Mouse (Mus musculus): ENCODE measurements around the gene Akt3.

Akt3 gene

GRCm38 (mm10) chr1:177048773-177049172 is 209.2 kb downstream of the Akt3 start:
- DNase-seq (ENCODE audit: low spot score) = no peak

- DNase-seq (ENCODE audit: low spot score) = no peak
Measured at GRCm38 (mm10) chr1:177046963-177047362, 211.0 kb downstream of the Akt3 start.

DNA sequence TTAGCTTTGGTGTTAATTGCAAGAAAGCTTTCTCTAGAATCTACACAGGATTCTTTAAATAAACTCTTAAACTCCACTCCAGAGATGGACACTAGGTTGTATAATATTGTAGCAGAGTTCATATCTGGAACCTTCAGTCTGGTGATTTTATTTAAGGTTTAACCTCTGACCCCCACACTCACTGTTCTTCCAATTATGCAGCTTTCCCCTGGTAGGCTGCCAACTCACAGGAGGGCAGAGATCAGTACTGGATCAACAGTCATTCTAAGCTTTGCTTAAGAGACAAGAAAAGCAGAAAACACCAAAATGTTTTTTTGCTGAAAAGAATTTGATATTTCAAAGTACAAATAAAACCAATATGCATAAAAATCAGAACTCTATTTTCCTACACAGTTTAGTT is 212.1 kb downstream of the Akt3 start:
- DNase-seq (ENCODE audit: low spot score) = no peak

DNA sequence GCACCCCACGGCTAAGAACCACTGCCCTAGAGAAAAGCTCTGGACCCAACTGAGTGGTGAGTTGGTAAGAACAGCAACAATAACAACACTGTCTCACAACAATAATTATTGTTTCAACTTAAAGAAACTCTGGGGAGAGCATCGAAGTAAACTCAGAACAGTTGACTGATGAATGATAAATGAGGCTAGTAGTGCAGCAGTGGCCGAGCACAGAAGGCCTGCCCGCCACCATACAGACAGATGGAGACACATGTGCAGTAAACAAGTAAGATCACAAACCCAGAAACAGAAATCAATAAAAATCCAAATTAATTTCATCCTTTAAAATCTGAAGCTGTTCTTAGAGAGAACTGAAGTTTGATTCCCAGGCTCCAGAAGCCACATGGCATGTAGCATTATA is 217.9 kb downstream of the Akt3 start:
- DNase-seq (ENCODE audit: low spot score) = peak; percentile 30

- DNase-seq (ENCODE audit: low spot score) = no peak
Measured at GRCm38 (mm10) chr1:177039093-177039674, 218.8 kb downstream of the Akt3 start.

DNA sequence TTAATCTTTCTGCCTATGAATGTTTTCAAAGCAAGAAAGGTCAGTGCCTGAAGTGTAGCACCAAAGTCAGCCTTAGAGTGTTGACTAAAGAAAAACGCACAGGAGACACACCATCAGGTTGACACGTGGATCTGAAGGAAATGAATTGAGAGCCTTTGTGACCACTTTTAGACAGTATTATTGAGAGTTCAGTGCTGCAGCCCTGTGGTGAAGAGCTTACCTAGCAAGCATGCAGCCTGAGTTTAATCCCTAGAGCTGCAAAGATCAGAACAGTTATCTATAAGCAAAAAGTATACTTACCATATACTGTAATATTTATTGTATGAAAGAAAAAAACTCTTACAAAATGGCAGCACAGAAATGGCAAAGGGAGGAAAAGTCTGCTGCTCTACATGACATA is 219.6 kb downstream of the Akt3 start:
- no peak for DNase-seq (ENCODE audit: low spot score)

GRCm38 (mm10) chr1:177035460-177035859 is 222.5 kb downstream of the Akt3 start:
- DNase-seq (ENCODE audit: low spot score) = no peak

GRCm38 (mm10) chr1:177032233-177032632 is 225.8 kb downstream of the Akt3 start:
- DNase-seq (ENCODE audit: low spot score) = no peak

DNA sequence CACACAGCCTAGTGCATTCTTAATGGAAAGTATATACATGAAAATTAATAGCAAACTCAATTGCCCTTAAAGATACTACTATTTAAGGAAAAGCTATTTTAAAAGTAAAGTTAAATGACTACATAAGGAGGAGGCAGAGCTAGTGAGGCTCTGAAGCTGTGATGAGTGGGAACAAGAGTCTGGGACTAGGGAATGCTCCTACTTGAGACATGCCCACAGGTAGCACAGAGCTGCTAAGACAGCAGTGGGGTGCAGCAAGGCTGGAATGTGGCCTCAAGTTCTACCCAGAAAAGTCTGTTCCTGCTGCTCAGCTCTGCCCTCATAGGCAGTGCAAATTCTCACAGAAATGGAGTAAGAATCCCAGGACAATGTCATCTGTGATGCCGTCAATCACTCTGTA is 226.8 kb downstream of the Akt3 start:
- DNase-seq (ENCODE audit: low spot score) = no peak

DNA sequence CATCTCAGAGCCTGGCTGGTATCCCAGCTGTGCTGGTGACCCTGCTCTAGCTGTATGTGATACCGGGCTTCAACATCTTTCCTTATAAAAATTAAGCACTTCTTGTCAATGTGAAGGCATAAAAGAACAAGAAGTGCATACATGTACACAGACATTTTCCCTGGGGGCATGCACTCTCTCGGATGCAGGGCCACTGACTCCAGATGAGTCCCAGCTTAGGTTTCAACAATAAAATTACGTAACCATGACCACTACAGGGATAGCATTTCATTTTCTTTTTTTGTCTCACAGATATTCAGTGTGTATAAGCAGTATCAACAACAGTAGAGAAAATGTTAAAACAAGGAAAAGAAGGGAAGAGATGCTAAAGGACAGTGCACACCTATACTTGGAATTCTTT is 227.3 kb downstream of the Akt3 start:
- DNase-seq (ENCODE audit: low spot score) = no peak

GRCm38 (mm10) chr1:177029032-177029431 is 229.0 kb downstream of the Akt3 start:
- no peak for DNase-seq (ENCODE audit: low spot score)

DNA sequence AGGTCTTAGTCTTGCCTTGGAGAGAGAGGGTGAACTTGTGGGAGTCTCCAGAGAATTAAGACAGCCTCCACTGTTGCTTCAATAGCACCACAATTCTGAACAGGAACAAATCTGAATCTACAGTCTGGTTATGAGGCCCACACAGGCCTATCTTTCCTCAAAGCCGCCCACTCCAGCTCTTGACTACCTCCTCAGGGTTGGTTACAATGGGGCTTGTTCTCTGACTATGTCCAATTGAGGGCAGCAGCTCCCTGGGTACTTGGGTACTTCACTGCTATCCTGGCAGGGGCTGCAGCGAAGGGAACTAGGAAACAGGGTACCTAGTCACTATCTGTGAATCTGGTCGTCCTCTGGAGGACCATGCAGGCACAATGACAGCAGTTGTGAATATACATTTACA is 230.3 kb downstream of the Akt3 start:
- DNase-seq (ENCODE audit: low spot score) = no peak

GRCm38 (mm10) chr1:177022751-177023150 is 235.3 kb downstream of the Akt3 start:
- no peak for DNase-seq (ENCODE audit: low spot score)

- DNase-seq (ENCODE audit: low spot score) = no peak
Measured at GRCm38 (mm10) chr1:177019668-177020067, 238.3 kb downstream of the Akt3 start.

DNA sequence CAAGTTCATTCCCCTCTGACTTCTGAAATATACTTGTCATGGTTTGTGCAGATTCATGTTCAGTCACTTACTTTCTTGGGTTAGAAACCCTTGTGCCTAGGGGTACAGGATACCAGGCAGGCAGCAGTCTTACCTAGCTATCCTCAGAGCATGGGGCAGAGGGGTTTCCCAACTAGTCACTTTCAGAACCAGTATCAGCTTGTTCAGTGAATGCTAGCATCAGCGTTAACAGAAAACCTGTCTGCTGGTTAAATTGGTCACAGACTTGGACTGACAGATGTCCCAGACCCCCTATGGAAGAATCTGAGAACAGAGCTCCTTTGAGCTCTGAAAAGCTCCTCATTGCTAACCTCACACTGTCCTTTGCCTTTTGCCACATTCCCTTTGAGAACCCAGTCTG is 239.3 kb downstream of the Akt3 start:
- DNase-seq (ENCODE audit: low spot score) = no peak

DNA sequence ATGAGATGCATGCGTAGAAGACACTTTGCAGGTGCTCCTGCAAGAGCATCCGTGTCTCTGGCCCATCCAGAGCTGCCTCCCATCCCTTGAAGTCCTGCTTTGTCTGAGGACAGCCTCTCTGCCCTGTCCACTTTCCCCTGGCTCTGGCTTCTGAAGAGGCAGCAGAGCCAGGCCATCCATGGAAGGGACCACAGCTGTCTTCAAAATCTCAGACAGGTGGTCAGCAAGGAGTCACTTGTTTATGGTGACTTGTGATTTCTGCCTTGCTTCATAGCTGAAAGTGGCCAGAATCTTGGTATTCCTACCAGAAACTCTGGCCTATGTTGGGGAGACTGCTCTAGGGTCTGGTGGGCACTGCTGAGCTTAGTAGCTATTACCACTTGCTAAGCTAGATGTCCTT is 241.3 kb downstream of the Akt3 start:
- no peak for DNase-seq (ENCODE audit: low spot score)

DNA sequence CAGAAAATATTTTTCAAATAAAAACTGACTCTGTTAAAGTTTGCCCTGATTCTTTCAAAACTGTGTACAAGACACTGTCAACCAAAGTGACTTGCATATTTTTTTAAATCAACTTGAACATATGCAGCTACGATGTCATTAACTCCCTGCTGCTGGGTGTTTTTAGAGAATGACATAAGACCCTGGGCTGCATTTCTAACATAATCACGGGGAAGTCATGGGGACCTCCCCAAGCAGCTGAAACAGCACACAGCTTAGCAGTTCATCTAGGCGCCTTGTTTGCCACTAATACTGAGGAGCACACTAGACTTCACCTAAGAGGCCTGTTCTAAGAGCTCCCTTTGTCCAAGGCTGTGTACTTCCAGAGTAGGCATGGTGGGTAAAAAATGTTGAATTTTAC is 242.1 kb downstream of the Akt3 start:
- DNase-seq (ENCODE audit: low spot score) = no peak

GRCm38 (mm10) chr1:177014921-177015439 is 243.0 kb downstream of the Akt3 start:
- no peak for DNase-seq (ENCODE audit: low spot score)

DNA sequence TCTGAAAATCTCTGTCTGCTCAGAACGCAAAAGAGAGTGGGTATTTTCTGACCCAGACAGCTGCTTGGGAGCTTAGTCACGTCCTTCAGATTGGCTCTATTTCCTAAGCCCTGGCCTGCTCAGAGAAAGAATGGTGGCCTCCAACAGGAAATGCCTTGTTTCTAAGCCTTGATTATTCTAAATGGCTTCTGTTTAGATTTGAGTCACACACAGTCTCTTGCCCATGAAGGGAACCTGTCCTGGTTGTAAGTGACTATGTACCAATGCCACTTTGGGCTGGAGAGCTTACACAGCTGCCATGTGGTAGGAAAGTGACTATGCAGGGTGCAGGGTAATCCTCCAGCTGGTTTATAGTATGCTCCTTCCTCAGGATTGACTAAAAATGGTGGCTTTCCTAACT is 243.7 kb downstream of the Akt3 start:
- DNase-seq (ENCODE audit: low spot score) = no peak

DNA sequence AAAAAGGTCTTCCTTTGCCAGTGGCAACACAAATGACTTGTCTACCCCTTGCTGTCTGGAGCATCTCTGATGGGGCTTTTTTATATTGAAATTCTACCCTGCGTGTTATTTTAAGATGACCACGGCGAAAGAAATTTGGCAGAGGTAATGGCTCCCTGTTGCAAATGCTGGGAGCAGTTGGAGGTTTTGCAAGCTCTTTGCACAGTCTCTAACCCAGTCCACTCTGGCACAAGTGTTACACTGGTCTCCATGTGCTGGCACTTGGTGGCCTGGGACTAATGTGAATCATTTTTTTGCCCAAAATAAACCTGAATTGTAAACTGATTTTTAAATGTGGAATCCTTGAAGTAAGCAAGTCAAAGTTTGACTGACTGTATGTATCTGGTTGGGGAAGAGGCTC is 244.2 kb downstream of the Akt3 start:
- DNase-seq (ENCODE audit: low spot score) = no peak

- no peak for DNase-seq (ENCODE audit: low spot score)
Measured at GRCm38 (mm10) chr1:177013313-177013712, 244.7 kb downstream of the Akt3 start.

DNA sequence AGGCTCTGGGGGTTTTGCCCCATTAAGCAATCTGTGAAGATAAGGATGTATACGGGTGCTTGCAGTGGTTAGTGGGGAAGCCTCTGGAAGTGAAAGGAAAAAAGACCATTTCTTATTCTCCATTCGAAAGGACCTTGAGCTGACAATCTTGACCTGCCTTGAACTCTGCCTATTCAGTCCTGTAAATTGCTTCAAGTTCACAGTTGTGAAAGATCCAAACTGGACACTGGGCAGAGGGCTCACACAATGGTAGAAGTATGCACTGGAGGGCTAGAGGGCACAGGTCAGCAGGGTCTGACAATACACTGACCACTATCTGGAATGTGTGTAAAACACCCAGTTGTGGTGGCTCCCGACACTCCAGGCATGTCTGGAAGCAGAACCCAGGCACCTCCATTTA is 245.2 kb downstream of the Akt3 start:
- DNase-seq (ENCODE audit: low spot score) = peak; percentile 53

DNA sequence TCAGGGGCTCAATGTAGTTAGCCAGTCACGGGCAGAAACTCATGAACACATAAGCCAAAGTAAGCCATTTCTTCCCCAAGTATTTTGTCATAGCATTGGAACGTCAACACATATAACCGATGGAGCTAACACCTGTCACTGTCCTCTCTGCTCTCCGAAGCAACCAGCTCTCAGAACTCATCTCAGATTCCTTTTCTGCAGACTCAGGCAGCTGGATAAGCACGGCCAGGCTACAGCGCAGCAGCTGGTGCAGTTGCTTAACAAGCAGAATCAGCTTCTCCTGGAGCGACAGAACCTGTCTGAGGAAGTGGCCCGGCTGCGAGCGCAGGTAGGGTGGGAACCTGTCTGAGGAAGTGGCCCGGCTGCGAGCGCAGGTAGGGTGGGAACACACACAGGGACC is 246.3 kb downstream of the Akt3 start:
- no peak for DNase-seq (ENCODE audit: low spot score)

GRCm38 (mm10) chr1:177010607-177011302 is 247.2 kb downstream of the Akt3 start:
- no peak for DNase-seq (ENCODE audit: low spot score)
